Mouse (Mus musculus) forebrain, embryonic 11.5 days (tissue): ENCODE results near the gene Dhx9. TPM values are rescaled to one million over a fixed set of nuclear protein-coding genes. Genes with fewer than 3 reads are reported as not detected.

Source experiments
- ATAC-seq: fragments of 200-750 bp; cut with Nextera tagmentation; replicated peaks from 2 replicates; pipeline ENCODE4 v1.8.0; 2017; ENCODE audit warnings: moderate TSS enrichment; ENCODE audit not compliant: low FRiP score
- DNase-seq: peaks from one replicate; pipeline ENCODE4 v3.0.0-alpha.2; 2017; ENCODE audit warnings: low spot score
- H3K27ac ChIP-seq: fragments of 300-500 bp; sonication (generic); 2 replicates; pipeline ENCODE4 v1.5.1; 2014; ENCODE audit warnings: low read depth, low read length
- H3K27me3 ChIP-seq: fragments of 300-500 bp; sonication (generic); 2 replicates; pipeline ENCODE4 v1.6.1; 2014; ENCODE audit warnings: mild to moderate bottlenecking, low read length, mixed read lengths; ENCODE audit not compliant: control insufficient read depth, insufficient read depth
- H3K36me3 ChIP-seq: fragments of 300-500 bp; sonication (generic); 2 replicates; pipeline ENCODE4 v1.6.1; 2014; ENCODE audit warnings: mild to moderate bottlenecking, low read length, moderate library complexity, mixed read lengths; ENCODE audit not compliant: control insufficient read depth, insufficient read depth
- H3K4me1 ChIP-seq: fragments of 300-500 bp; sonication (generic); replicated peaks from 2 replicates; pipeline ENCODE4 v1.6.1; 2014; ENCODE audit warnings: low read length, mixed read lengths; ENCODE audit not compliant: control insufficient read depth, insufficient read depth
- H3K4me2 ChIP-seq: fragments of 300-500 bp; sonication (generic); 2 replicates; pipeline ENCODE4 v1.6.1; 2014; ENCODE audit warnings: low read depth, mild to moderate bottlenecking, low read length, moderate library complexity, mixed read lengths; ENCODE audit not compliant: severe bottlenecking
- H3K4me3 ChIP-seq: fragments of 300-500 bp; sonication (generic); 2 replicates; pipeline ENCODE4 v1.5.1; 2014; ENCODE audit warnings: low read depth, low read length
- H3K9ac ChIP-seq: fragments of 300-500 bp; sonication (generic); 2 replicates; pipeline ENCODE4 v1.6.1; 2014; ENCODE audit warnings: low read length
- H3K9me3 ChIP-seq: fragments of 300-500 bp; sonication (generic); 2 replicates; pipeline ENCODE4 v1.6.1; 2016; ENCODE audit warnings: low read length, mixed read lengths; ENCODE audit not compliant: control insufficient read depth
- whole genome bisulfite sequencing: fragments of 180-500 bp; shearing (Covaris S2); extraction: QIAGEN DNeasy Blood & Tissue Kit; methylation state at CpG from one replicate; pipeline ENCODE4 v1.1.7; 2014; 5-methylcytosine and 5-hydroxymethylcytosine counted together
- polyA plus RNA-seq: library from polyadenylated mRNA; unstranded; fragments of >200 nt; fragmentation: Nextera tagmentation; extraction: Ambion mirVana; gene quantifications from 2 replicates; pipeline ENCODE4 v1.2.1, GENCODE M21; 2014

Gene Dhx9
- polyA plus RNA-seq, 1 experiment from 2014 or later = 27.5 TPM

DNA sequence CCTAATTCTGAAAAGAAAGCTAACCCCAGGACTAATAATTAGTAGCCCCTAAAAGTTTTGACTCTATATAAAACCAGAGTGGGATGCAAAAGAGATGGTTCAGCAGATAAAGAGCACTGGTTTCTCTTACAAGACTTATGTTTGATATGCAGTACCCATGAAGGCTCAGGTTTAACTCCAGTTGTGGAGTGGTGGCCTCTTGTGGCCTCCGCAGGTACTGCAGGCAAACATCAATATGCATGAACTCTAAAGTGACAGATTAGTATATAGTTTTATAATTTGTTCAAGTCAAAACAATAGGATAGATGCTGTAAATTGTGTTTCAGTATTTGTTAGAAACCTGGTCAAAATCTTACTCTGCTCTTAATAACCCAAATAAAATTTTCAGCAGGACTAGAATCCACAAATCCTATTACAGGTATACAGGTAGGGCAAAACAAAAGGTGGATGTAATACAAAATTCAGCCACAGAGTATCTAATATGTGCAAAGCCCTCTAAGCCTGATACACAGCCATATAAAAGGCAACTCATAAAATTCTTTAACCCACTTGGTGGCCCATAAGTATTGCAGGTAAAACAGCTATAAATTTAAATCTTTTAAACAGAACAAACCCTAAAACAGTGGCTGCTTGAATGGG, 7.0 kb downstream of the Dhx9 start:
- 49% methylated on average over 1 of the region's 1 CpGs for WGBS
- peak; percentile 33; the same call in 1 of the 2 replicates for ATAC-seq
- H3K27me3 ChIP-seq = no peaks in the 10 kb centered on the region
- no peak overlapping the region for H3K9ac ChIP-seq
- peaks cover 5% of the 10 kb centered on the region for H3K4me1 ChIP-seq
- H3K9me3 ChIP-seq = no peaks in the 10 kb centered on the region
- peak; percentile 84 for DNase-seq
- H3K27ac ChIP-seq = no peak overlapping the region
- H3K4me2 ChIP-seq = no peak overlapping the region
- H3K36me3 ChIP-seq = peaks cover 17% of the 10 kb centered on the region
- H3K4me3 ChIP-seq = no peak overlapping the region

DNA sequence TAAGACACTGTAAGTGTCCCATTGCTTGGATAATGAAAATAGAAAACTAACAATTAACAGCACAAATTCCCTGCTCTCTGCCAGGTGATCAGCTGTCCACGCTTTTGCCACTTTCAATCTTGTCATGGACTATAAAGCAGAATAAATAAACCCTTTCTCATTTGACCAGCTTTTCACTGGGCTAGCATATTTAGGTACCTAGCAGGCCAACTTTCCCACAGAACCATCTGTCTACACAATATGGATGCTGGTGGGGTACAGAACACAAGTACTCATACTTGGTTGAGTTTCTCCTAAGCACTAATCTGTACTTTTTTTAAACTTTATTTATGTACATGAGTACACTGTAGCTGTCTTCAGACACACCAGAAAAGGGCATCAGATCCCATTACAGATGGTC, 8.2 kb downstream of the Dhx9 start:
- Histone ChIP-seq H3K9ac (no peak overlapping the region), H3K36me3 (peaks cover 21% of the 10 kb centered on the region), H3K4me3 (no peak overlapping the region), H3K27me3 (no peaks in the 10 kb centered on the region), H3K4me1 (no peaks in the 10 kb centered on the region), H3K4me2 (no peak overlapping the region), H3K9me3 (no peaks in the 10 kb centered on the region), H3K27ac (no peak overlapping the region)
- WGBS = 90% methylated on average over 1 of the region's 1 CpGs
- ATAC-seq (no peak), DNase-seq (no peak)

DNA sequence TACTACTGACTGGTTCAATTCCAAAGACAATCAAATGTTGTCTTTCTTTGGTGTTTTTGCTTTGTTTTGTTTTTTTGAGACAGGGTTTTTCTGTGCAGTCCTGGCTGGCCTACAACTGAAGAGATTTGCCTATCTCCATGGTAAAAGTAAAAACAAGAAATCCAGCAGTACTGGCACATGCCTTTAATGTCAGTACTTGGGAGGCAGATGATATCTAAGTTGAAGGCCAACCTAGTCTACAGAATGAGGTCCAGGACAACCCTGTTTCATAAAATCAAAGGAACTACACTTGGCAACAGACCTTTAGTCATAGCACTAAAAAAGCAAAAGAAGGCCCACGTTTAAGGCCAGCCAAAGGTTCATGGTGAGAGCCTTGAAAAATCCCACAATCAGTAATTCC, 25.7 kb downstream of the Dhx9 start:
- Histone ChIP-seq H3K9ac (no peak overlapping the region), H3K36me3 (peaks cover 28% of the 10 kb centered on the region), H3K27me3 (no peaks in the 10 kb centered on the region), H3K9me3 (no peaks in the 10 kb centered on the region), H3K4me2 (no peak overlapping the region), H3K4me1 (no peaks in the 10 kb centered on the region), H3K4me3 (no peak overlapping the region), H3K27ac (no peak overlapping the region)
- ATAC-seq (no peak), DNase-seq (no peak)
- 86% methylated on average over 1 of the region's 1 CpGs for WGBS

GRCm38 (mm10) chr1:153456137-153456536, 31.3 kb downstream of the Dhx9 start:
- Histone ChIP-seq H3K9me3 (no peaks in the 10 kb centered on the region), H3K27ac (no peak overlapping the region), H3K27me3 (no peaks in the 10 kb centered on the region), H3K36me3 (peaks cover 13% of the 10 kb centered on the region), H3K4me3 (no peak overlapping the region), H3K4me1 (no peaks in the 10 kb centered on the region), H3K9ac (no peak overlapping the region), H3K4me2 (no peak overlapping the region)
- WGBS = 90% methylated on average over 5 of the region's 5 CpGs
- ATAC-seq (peak; percentile 28; the same call in 1 of the 2 replicates), DNase-seq (no peak)

DNA sequence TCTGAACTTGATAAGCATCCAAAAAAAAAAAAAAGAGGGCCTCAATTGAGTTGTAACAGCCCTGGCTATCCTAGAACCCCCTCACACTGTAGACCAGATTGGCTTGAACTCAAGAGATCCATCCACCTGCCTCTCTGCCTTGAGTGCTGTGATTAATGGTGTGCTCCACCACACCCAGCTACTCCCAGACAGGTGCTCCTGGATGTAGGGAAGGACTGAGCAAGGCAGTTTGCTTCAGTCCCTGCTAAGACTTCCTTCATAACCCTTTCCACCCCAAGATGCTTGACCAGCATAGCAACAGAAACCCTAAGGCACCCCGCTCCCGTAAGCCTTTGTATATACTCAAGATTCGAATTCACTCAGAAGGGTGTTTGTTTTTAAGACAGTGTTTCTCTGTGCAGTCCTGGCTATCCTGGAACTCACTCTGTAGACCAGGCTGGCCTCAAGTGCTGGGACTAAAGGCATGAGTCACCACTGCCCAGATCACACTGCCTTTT, 34.3 kb downstream of the Dhx9 start:
- H3K9ac ChIP-seq = no peak overlapping the region
- ATAC-seq (no peak), DNase-seq (no peak)
- H3K27ac ChIP-seq = no peak overlapping the region
- no peaks in the 10 kb centered on the region for H3K9me3 ChIP-seq
- H3K4me3 ChIP-seq = no peak overlapping the region
- no peaks in the 10 kb centered on the region for H3K27me3 ChIP-seq
- WGBS = 82% methylated on average over 3 of the region's 3 CpGs
- no peaks in the 10 kb centered on the region; the same call in 1 of the 2 replicates for H3K36me3 ChIP-seq
- H3K4me2 ChIP-seq = no peak overlapping the region
- no peaks in the 10 kb centered on the region for H3K4me1 ChIP-seq

DNA sequence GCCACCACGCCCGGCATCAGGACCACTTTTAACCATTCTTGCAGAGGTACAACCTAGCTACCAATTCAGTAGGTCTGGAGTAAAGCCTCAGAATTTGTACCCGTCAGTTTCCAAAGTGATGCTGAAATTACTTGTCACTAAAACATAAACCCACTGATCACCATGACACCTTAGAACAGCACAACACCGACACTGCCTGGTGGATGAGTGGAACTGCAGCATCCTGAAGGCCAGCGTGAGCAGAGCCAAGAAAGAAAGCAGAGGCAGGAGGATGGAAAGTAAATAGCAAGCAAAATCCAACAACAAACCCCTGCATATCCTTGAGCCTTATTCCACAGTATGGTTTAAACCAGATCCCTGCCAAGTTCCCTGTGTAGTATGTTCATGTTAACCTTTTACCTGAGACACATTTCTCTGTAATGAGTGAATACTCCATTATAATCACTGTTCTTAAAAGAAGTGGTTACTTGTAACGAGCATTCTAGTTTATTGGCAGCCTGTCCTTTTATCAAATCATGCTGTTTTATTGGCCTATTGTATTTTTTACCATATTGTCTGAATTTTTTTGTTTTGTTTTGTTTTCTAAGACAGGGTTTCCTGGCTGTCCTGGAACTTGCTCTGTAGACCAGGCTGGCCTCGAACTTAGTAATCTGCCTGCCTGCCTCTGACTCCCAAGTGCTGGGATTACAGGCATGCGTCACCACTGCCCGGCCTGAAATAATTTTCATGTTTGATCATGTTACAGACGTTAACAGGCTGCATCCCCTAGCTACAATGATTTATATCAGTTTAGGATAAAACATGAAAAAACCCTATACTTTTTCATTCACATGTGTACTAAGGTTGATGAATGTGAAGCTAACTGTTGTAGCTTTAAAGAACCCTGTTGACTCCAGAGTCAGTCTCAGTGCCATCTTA, 36.0 kb downstream of the Dhx9 start:
- H3K36me3 ChIP-seq = no peaks in the 10 kb centered on the region
- H3K4me2 ChIP-seq = no peak overlapping the region
- no peak for ATAC-seq
- 73% methylated on average over 10 of the region's 10 CpGs for WGBS
- H3K4me3 ChIP-seq = no peak overlapping the region
- H3K9ac ChIP-seq = no peak overlapping the region
- DNase-seq = peak; percentile 65
- no peak overlapping the region for H3K27ac ChIP-seq
- H3K27me3 ChIP-seq = no peaks in the 10 kb centered on the region
- H3K9me3 ChIP-seq = no peaks in the 10 kb centered on the region
- H3K4me1 ChIP-seq = no peaks in the 10 kb centered on the region

GRCm38 (mm10) chr1:153446120-153446831, 41.2 kb downstream of the Dhx9 start:
- H3K27ac ChIP-seq = no peak overlapping the region
- no peak for DNase-seq
- no peak for ATAC-seq

GRCm38 (mm10) chr1:153443632-153444031, 43.8 kb downstream of the Dhx9 start:
- H3K4me1 ChIP-seq = no peaks in the 10 kb centered on the region
- no peak overlapping the region for H3K4me3 ChIP-seq
- no peak overlapping the region for H3K9ac ChIP-seq
- WGBS = 81% methylated on average over 4 of the region's 4 CpGs
- H3K27ac ChIP-seq = no peak overlapping the region
- no peak overlapping the region for H3K4me2 ChIP-seq
- H3K27me3 ChIP-seq = no peaks in the 10 kb centered on the region
- H3K9me3 ChIP-seq = no peaks in the 10 kb centered on the region
- no peak for DNase-seq
- no peak for ATAC-seq
- H3K36me3 ChIP-seq = no peaks in the 10 kb centered on the region

More at GRCm38 (mm10) chr1:153446120-153446831, 41.2 kb downstream of the Dhx9 start:
- H3K27me3 ChIP-seq = no peaks in the 10 kb centered on the region
- no peak overlapping the region for H3K4me2 ChIP-seq
- no peaks in the 10 kb centered on the region for H3K4me1 ChIP-seq
- 93% methylated on average over 20 of the region's 20 CpGs for WGBS
- no peaks in the 10 kb centered on the region for H3K9me3 ChIP-seq
- no peak overlapping the region for H3K4me3 ChIP-seq
- no peak overlapping the region for H3K9ac ChIP-seq
- no peaks in the 10 kb centered on the region for H3K36me3 ChIP-seq
